Mouse (Mus musculus) thymus, adult 2 months (tissue): ENCODE measurements around the gene Sf3a3. TPM values are rescaled to one million over a fixed set of nuclear protein-coding genes. Genes with fewer than 3 reads are reported as not detected.

ENCODE experiments used
- DNase-seq: peaks from one replicate; pipeline ENCODE4 v3.0.0; 2021
- H3K27ac ChIP-seq: fragments of 200-500 bp; 2 replicates; pipeline ENCODE4 v1.5.1; 2012; ENCODE audit warnings: low read length, control low read depth; ENCODE audit not compliant: control insufficient read depth, insufficient read depth
- H3K27me3 ChIP-seq: fragments of 200-500 bp; 2 replicates; pipeline ENCODE4 v1.6.1; 2012; ENCODE audit warnings: mild to moderate bottlenecking, low read length, moderate library complexity, mixed read lengths; ENCODE audit not compliant: control insufficient read depth, insufficient read depth
- H3K36me3 ChIP-seq: fragments of 200-500 bp; 2 replicates; pipeline ENCODE4 v1.6.1; 2012; ENCODE audit warnings: mild to moderate bottlenecking, low read length, moderate library complexity; ENCODE audit not compliant: control insufficient read depth, insufficient read depth
- H3K4me1 ChIP-seq: fragments of 200-500 bp; replicated peaks from 2 replicates; pipeline ENCODE4 v1.6.1; 2012; ENCODE audit warnings: low read length; ENCODE audit not compliant: control insufficient read depth, insufficient read depth
- H3K4me3 ChIP-seq: fragments of 200-500 bp; 2 replicates; pipeline ENCODE4 v1.5.1; 2012; ENCODE audit warnings: mild to moderate bottlenecking, low read length, control low read depth, moderate library complexity; ENCODE audit not compliant: control insufficient read depth, insufficient read depth
- CTCF ChIP-seq: fragments of 200-500 bp; IDR thresholded peaks from 2 replicates; pipeline ENCODE4 v1.5.1; 2012; ENCODE audit warnings: mild to moderate bottlenecking, control low read depth, low read length, moderate library complexity, borderline replicate concordance; ENCODE audit not compliant: control insufficient read depth, poor library complexity, insufficient read depth; ENCODE audit errors: extremely low read depth
- POLR2A ChIP-seq: fragments of 200-500 bp; IDR thresholded peaks from 2 replicates; pipeline ENCODE4 v1.6.1; 2012; ENCODE audit warnings: mild to moderate bottlenecking, low read length, control low read depth, moderate library complexity; ENCODE audit not compliant: control insufficient read depth, poor library complexity, insufficient read depth; ENCODE audit errors: extremely low read depth
- WGBS: fragments of 180-500 bp; shearing (Covaris S2); methylation state at CpG from one replicate; pipeline ENCODE4 v1.1.7; 2018; 5-methylcytosine and 5-hydroxymethylcytosine counted together
- polyA plus RNA-seq: library from polyadenylated mRNA; depleted of rRNA; stranded (reverse); fragments of >200 nt; gene quantifications from 2 replicates; pipeline ENCODE4 v1.2.3, GENCODE M21; 2012

Gene Sf3a3
- polyA plus RNA-seq, 1 experiment: 25.3 TPM

DNA sequence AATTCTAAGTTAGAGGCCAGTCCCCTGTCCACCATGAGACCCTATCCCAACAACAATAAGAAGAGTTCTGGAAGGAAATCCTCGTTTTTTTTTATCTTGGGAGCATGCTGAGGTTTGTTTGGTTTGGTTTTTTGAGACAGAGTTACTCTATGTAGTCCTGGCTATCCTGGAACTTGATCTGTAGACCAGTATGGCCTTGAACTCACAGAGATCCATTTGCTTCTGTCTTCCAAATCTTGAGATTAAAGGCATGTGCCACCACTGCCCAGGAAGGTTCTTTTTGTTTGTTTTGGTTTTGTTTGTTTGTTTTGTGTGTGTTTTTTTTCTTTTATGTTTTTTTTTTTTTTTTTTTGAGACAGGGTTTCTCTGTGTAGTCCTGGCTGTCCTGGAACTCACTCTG is 46.6 kb downstream of the Sf3a3 start:
- 64% methylated on average over 1 of the region's 1 CpGs for WGBS
- Histone ChIP-seq H3K27ac (no peak overlapping the region), H3K4me1 (peaks cover 30% of the 10 kb centered on the region), H3K4me3 (no peak overlapping the region), H3K36me3 (no peaks in the 10 kb centered on the region), H3K27me3 (no peaks in the 10 kb centered on the region)
- DNase-seq: no peak
- no peak for TF ChIP-seq CTCF
- no peak for TF ChIP-seq POLR2A

DNA sequence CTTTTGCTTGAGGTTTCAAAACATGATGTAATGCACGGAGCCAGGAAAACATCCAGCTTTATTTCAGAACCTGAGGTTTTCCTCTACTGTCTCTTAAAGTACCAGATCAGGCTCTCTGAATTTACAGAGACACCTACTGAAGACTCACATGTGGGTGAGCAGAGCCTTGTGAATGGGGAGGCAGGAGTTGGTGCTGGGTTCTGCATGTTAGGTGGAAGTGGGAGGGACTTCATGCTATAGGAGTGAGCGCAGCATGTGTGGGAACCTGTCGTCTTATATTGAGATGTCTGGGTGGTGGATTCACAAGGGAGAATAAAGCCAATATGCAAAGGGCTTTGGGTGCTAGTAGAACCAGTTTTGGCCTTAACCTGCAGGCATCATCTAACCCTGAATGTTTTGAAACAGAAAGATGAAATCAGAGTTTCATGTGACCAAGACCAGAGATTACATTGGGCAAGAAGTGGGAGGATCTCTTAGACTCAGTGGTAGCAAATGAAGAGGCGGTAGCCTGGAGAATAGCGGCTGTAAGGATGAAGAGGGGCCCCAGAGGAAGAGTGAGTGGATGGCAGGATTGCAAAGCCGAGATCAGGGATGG is 48.4 kb downstream of the Sf3a3 start:
- no peak overlapping the region for H3K4me3 ChIP-seq
- H3K27me3 ChIP-seq: no peaks in the 10 kb centered on the region
- H3K36me3 ChIP-seq: no peaks in the 10 kb centered on the region
- DNase-seq: no peak
- WGBS: 83% methylated on average over 6 of the region's 6 CpGs
- no peak overlapping the region for H3K27ac ChIP-seq
- H3K4me1 ChIP-seq: peaks cover 23% of the 10 kb centered on the region
- TF ChIP-seq CTCF (no peak), POLR2A (no peak)

DNA sequence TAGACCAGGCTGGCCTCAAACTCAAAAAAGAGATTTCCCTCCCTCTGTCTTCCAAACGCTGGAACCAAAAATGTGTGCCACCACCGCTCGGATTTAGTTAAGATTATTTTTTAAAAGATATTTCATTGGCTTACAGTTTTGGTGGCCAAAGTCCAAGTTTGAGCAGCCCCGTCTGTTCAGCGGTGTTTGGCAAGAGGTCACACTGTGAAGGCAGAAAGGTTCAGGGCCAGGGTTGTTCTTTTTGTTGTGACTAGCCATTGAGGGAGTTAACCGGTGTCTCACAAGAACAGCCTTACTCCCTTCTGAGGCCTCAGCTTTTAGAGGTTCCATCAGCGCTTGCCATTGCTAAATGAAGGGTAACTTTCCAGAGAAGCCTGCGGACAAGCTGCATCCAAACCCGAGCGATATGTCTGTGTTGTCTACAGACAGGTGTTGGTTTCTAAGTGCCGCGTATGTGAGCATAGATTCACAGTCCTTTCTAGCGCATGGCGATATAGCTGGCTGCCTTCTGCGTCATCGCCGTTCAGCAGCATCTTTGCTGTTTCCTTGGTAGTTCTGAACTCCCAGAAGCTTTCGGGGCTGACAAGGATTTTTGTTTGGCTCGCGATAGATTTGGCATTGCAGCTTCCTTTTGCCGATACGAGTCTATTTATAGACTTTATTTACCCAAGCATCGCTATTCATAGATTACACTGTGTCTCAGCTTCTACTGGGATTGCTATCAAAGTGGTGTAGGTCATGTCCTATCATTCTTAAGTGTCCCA is 51.4 kb downstream of the Sf3a3 start:
- Histone ChIP-seq H3K36me3 (no peaks in the 10 kb centered on the region), H3K4me3 (no peak overlapping the region), H3K27me3 (no peaks in the 10 kb centered on the region), H3K4me1 (peaks cover 14% of the 10 kb centered on the region), H3K27ac (no peak overlapping the region)
- TF ChIP-seq POLR2A (no peak), CTCF (no peak)
- no peak for DNase-seq
- 77% methylated on average over 23 of the region's 23 CpGs for WGBS

DNA sequence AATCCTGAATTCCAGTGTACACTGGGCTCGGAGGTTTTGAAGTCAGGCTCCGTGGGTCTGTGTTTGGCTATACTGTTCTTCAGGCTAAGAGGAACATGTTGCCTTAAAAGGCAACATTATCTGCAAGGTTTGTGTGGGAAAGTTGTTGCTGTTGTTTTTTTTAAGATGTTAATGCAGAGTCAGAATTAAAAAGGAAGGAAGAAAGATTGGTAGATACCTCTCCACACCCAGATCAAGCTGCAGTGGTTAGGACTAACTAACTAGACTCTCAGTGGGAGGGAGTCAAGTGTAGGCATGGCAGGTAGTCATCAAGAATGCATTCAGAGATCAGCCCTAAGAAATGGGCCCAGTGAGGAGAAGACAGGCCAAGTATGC is 52.0 kb downstream of the Sf3a3 start:
- H3K27ac ChIP-seq: no peak overlapping the region
- no peak for TF ChIP-seq CTCF
- no peak for TF ChIP-seq POLR2A

DNA sequence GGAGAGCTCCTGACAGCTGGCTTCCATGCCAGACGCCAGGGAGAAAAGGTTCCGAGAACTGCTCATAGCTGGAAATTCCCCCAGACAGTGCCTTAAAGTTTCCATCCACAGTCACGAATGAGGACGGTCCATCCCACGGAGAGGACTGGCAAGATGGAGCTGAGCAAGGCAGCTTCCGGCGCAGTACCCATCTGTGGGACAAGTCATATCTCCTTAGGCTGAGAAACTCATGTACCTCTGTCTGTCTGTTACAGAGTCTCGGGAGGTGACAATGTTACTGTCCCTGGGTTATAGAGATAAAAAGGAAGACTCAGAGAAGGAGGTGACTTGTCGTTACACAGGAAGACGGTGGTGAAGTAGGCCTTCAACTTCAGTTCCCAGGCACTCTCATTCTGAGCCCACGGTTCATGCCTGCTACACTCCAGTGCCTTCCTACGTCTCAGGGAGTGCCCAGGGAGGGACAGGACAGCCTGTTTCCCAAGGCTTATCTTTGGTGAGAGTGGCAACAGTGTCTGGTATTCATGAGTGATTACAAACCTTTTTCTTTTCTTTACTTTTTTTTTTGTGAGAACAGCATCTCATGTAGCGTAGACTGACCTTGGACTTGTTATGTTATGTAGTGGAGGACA is 54.5 kb downstream of the Sf3a3 start:
- TF ChIP-seq POLR2A: no peak
- TF ChIP-seq CTCF: no peak
- Histone ChIP-seq H3K4me1 (peaks cover 14% of the 10 kb centered on the region), H3K36me3 (no peaks in the 10 kb centered on the region), H3K27ac (no peak overlapping the region), H3K27me3 (no peaks in the 10 kb centered on the region), H3K4me3 (no peak overlapping the region)
- 61% methylated on average over 13 of the region's 13 CpGs for WGBS
- no peak for DNase-seq

More for the DNA sequence above, 52.0 kb downstream of the Sf3a3 start:
- H3K27me3 ChIP-seq: no peaks in the 10 kb centered on the region
- H3K36me3 ChIP-seq: no peaks in the 10 kb centered on the region
- no peak for DNase-seq
- peaks cover 14% of the 10 kb centered on the region for H3K4me1 ChIP-seq
- 27% methylated on average over 2 of the region's 2 CpGs for WGBS
- no peak overlapping the region for H3K4me3 ChIP-seq

DNA sequence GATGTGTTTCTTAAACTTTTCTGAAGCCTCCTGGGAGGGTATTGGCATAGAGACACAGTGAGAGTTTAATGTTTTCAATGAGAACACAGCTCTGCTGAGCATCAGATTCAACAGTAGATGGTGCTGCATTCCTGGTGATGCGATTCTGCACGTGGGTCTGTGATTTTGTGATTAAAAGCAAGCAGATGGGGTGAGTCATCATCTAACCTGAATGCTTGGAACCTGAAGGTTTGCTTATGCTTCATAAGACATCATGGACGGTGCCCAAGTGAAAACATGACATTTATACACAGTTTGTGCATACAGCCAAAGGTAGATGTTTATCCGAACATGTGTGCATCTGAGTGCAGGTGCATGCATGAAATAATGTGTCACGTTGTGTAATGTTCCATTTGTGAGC is 56.0 kb downstream of the Sf3a3 start:
- H3K27ac ChIP-seq: no peak overlapping the region
- no peak for DNase-seq
- no peak for TF ChIP-seq POLR2A
- TF ChIP-seq CTCF: no peak
- H3K4me1 ChIP-seq: peaks cover 14% of the 10 kb centered on the region
- H3K27me3 ChIP-seq: no peaks in the 10 kb centered on the region
- no peak overlapping the region for H3K4me3 ChIP-seq
- no peaks in the 10 kb centered on the region for H3K36me3 ChIP-seq
- 74% methylated on average over 5 of the region's 5 CpGs for WGBS
